Mouse (Mus musculus) heart, postnatal 0 days (tissue): ENCODE measurements around the gene Pitpnm1.

Experiments used
- CTCF ChIP-seq: IDR thresholded peaks from 2 replicates; pipeline ENCODE4 v1.5.1; 2016; ENCODE audit warnings: antibody characterized with exemption, control low read depth, low read depth
- EP300 ChIP-seq: IDR thresholded peaks from 2 replicates; pipeline ENCODE4 v1.6.1; 2016; ENCODE audit warnings: antibody characterized with exemption, low read depth

GRCm38 (mm10) chr19:4086156-4086555, 13.6 kb upstream of the Pitpnm1 start:
- TF ChIP-seq CTCF (no peak), EP300 (no peak)
